Mouse (Mus musculus): ENCODE data around the gene Snapin. TPM values are rescaled to one million over a fixed set of nuclear protein-coding genes. Genes with fewer than 3 reads are reported as not detected.

Snapin gene
- 10 to 100 TPM; 44.6 to 50.7 TPM for total RNA-seq (2021)
- long read RNA-seq, experiment 1, transcript Snapin-202 (2 exons, 1,843 nt) = minor isoform, 6 of 82 reads
- long read RNA-seq, experiment 1, transcript Snapin-201 (3 exons, 958 nt) = minor isoform, 9 of 82 reads
- long read RNA-seq, experiment 1, transcript Snapin-204 (4 exons, 1,575 nt) = minor isoform, 5 of 82 reads
- long read RNA-seq, experiment 1, transcript Snapin-203 (4 exons, 1,928 nt) = major isoform, 58 of 82 reads
- long read RNA-seq, experiment 1, partial matches to known transcripts = 0 of 82 reads
- long read RNA-seq, experiment 1, other reads (novel, unspliced or antisense) = 2 of 82 reads
- long read RNA-seq, experiment 2, transcript Snapin-201 (3 exons, 958 nt) = minor isoform, 15 of 97 reads
- long read RNA-seq, experiment 2, transcript Snapin-203 (4 exons, 1,928 nt) = major isoform, 62 of 97 reads
- long read RNA-seq, experiment 2, transcript Snapin-202 (2 exons, 1,843 nt) = minor isoform, 7 of 97 reads
- long read RNA-seq, experiment 2, partial matches to known transcripts = 0 of 97 reads
- long read RNA-seq, experiment 2, other reads (novel, unspliced or antisense) = 7 of 97 reads

DNA sequence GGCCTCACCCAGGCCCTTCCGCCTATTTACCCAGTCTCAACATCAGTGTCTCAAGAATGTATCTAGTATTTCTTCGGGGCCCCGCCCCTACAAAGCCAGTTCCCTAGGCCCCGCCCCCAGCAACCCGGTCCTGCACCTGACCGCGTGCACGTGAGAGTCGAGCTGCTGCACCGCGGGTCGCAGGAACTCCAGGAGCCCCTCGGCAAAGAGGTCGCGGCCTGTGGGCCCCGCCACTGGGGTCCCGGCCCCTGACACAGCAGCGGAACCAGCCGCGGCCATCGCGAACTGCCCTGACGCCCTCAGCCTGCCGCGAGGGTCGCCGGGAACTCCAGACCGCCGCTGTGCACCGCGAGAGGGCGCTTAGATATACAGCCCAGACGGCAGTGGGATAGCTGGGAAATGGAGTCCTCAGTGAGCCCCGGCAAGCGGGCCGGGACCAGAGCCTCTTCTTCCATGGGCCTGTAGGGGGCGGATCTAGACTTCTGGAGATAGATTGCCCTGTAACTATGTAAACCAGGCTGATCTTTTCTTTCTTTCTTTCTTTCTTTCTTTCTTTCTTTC lies at the start of gene Snapin:
Gene Snapin, minus strand, starts transcription at position 338 of the 561 bp plus-strand sequence.
- peak; percentile 96 for DNase-seq (ENCODE audit: low spot score in 2 of 2)
- intact Hi-C loops (cut with DNase I) = loop anchor here (1.0 to 2.0 kb wide), 3 partner anchors 124 to 218 kb away; no protein-coding TSS in a partner anchor

DNA sequence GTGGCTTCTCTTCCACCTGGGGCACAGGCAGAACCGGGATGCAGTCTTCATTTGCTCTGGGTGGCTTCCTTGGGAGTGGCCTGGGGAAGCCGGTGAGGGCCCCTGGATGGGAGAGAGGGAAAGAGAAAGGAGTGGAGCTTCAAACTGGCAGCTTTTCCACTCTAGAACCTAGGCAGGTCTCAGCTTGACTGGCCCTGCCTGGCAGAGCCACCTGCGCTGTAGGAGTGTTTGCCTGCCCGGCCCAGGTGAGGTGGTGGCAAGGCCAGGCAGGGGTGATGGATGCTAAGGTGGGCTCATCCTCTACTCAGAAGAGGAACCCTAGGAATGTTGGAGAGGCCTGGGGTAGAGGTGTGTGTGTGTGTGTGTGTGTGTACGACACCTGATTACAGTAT lies 47.1 kb upstream of the Snapin start:
- intact Hi-C loops (cut with DNase I) = no loop called here
- DNase-seq (ENCODE audit: low spot score in 2 of 2) = no peak

DNA sequence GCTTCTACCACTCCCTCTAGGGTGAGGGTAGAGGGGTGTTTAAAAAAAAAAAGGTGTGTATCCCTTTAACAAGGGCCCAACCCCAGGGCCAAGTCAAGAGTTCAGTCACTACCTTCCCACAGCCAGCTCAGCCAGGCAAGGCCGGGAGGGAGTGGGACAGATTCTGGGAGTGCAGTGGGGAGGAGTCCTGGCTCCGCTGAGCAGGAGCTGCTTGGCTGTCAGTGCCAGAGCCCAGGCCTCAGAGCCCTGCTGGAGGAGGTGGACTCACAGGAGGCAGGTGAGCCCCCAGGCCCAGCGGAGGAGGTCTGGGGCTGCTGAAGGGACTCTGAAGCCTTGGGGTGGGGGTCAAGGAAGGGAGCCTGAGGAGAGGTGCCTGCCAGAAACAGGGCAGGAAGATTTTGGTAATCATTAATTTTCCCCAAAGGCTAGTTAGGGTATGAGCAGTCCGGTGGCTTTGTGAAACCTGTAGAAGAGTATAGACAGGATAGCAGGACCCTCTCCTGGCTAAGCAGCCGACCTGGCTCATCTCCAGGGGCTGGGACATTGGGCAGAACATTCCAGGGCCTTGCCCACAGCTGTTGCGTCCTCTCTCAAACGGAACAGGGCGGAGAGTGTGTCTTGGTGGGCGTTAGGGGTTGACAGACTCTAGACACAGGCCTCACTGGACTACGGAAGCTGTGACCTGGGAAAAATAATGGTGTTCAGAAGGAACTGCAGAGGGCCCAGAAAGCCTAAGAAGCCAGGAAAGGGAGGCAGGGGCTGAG lies 46.5 kb upstream of the Snapin start, which contains the start of gene S100a16:
Gene S100a16, plus strand, starts transcription at position 114 of the 764 bp plus-strand sequence.
- DNase-seq (ENCODE audit: low spot score in 2 of 2) = peak in 1 of 2 experiments; percentile 38
- intact Hi-C loops (cut with DNase I) = no loop called here

DNA sequence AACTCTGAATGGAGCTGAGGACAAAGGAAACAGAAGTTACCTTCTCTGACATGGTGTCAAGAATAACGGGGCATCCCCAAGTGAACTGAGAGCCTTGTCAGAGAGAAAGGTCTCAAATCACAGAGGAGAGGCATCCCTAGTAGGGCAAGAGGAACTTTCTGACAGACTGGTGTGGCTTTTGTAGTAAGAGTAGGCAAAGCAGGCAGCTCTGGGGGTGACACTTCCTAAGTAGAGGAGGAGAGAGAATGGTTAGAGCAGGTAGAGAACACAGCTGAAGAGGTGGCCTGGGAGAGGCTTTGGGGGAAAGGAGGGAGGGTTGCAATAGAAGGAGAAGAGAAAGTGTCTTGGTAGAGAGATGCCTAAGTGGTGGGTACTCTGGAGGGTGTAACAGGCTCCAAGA lies 44.6 kb upstream of the Snapin start:
- intact Hi-C loops (cut with DNase I) = no loop called here
- no peak for DNase-seq (ENCODE audit: low spot score in 2 of 2)

DNA sequence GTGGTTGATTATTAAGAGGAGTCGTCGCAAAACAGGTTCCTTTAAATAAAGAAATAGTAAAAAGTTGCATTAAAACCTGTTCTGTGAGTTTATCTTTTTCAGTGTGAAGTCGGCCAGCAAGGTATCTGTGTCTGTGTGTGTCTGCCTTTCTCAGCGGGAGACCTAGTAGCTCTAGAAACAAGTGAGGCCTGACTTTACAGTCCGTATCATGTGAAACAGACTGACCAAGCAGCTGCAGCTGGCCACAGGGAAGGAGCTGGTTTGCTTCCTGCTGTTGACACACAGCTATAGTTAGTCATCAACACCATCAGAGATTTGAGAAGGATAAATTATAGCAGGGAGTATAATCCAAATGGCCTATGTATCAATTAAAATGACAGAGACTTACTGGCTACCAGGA lies 40.9 kb upstream of the Snapin start:
- intact Hi-C loops (cut with DNase I) = no loop called here

DNA sequence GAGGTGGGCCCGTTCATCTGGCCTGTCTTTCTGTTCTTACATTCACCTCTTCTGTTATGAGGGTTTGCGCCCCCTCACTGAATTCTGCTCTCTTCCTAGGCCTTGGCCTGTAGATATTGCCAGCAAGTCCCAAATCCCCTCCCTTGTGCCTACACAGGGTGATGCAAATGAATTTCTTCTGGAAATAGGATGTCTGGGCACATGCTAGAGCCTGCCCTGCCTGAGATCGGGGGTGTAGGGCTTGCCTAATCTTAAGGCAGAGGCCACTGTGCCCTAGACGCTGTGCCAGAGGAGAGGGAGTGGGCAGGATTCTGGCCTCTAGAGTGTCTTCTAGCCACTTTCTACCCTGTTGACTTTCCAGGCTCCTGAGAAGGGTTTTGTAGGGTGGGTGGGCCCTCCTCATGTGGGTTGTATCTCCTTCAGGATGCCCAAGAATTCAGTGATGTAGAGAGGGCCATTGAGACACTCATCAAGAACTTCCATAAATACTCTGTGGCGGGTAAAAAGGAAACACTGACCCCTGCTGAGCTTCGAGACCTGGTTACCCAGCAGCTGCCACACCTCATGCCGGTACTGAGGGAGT lies 36.5 kb upstream of the Snapin start:
- DNase-seq (ENCODE audit: low spot score in 2 of 2) = no peak
- intact Hi-C loops (cut with DNase I) = loop anchor here (5.0 kb wide), 2 partner anchors 55 to 90 kb away; no protein-coding TSS in a partner anchor

More for the DNA sequence above, 40.9 kb upstream of the Snapin start:
- no peak for DNase-seq (ENCODE audit: low spot score in 2 of 2)

DNA sequence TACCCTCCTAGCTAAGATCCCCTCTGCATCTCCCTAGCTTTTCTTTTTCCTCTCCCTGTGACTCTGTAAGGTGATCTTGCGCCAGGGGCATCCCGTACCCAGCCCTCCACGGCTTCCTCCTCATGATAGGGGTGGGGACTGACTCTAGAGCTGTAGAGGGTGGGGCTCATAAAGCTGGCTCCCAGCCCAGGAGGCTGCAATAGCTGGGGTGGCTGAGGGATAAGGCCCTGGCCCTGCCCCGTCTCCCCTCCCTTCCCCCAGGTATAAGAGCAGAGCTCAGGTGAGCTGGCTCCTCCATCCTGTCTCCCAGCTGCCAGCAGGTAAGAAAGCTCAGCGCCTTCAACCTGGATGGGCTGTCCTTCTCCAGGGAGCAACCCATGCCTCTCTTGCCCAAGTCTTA lies 35.7 kb upstream of the Snapin start, which contains the start of gene S100a14:
Gene S100a14, plus strand, starts transcription at position 277 of the 400 bp plus-strand sequence.
- intact Hi-C loops (cut with DNase I) = loop anchor here (5.0 kb wide), 2 partner anchors 56 to 91 kb away; no protein-coding TSS in a partner anchor
- no peak for DNase-seq (ENCODE audit: low spot score in 2 of 2)

DNA sequence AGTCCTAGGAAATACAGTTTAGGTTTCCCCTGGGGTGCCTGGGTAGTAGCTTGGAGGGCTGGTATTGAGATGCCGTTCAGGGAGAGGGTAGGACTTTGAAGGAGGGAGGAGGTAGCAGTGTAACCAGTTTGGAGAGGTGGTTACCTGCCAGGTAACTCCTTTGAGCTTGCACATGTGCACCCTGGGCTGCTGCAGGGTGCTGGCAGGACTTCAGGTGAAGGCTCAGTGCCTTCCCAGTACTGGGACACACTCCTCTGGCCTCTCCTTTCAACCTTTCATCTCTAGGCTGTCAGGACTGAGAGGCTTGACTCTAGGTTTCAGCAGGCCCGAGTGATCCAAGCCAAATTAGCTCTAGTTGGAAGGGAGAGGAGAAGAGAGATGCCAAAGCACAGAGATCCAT lies 35.2 kb upstream of the Snapin start:
- DNase-seq (ENCODE audit: low spot score in 2 of 2) = no peak
- intact Hi-C loops (cut with DNase I) = loop anchor here (5.0 kb wide), 2 partner anchors 56 to 91 kb away; no protein-coding TSS in a partner anchor

DNA sequence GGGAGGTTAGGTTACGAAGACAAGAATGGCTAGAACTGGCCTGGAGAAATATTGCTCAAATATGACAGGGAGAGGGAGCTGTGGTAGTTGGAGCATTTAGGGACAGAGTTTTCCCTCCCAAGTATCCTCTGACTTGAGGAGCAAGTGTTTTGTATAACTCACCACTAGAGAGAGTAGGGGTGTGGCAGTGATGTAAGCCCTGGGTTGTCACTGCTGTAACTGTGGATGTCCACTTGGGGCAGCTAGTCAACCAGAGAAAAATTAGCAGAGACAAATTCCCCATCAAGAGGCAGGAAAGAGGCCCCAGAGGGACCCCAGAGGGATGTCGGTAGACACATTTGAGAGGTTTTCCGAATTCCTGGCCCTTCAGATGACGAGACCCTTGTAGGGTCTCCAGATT lies 34.6 kb upstream of the Snapin start:
- DNase-seq (ENCODE audit: low spot score in 2 of 2) = peak; percentile 54 to 84
- intact Hi-C loops (cut with DNase I) = loop anchor here (5.0 kb wide), 2 partner anchors 57 to 92 kb away; no protein-coding TSS in a partner anchor

DNA sequence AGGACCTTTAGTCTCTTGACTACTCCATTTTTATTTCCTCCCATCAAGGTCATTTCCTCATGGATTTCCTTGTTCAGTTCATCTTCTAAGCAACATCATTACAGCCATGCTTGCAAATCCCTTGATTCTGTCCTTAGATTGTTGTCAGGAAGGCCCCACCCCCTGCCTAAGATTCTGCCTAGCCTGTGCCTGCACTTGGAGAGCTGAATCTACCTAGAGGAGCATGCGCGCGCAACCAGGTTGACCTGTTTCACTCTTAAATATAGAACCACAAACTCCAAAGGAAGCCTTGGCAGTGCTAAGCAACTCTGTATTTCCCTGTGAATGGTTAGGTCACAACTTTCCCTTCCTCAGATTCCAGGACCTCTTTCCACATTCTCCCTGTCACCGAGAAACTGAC lies 26.9 kb upstream of the Snapin start:
- intact Hi-C loops (cut with DNase I) = no loop called here
- DNase-seq (ENCODE audit: low spot score in 2 of 2) = no peak

DNA sequence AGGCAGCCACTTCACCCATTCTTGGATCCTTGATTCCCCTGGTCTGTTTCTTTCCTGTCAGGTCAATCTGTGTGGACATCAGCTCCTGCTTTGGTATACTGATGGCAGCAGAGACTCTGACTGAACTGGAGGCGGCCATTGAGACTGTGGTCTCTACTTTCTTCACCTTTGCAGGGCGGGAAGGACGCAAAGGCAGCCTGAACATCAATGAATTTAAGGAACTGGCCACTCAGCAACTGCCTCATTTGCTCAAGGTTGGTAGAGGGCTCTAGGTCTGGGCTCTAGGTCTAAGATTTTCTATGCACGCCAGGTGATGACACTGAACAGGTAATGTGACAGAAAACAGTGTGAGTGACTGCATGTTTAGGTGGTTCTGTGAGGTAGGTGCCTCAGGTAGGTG lies 25.0 kb upstream of the Snapin start:
- intact Hi-C loops (cut with DNase I) = no loop called here
- no peak for DNase-seq (ENCODE audit: low spot score in 2 of 2)

DNA sequence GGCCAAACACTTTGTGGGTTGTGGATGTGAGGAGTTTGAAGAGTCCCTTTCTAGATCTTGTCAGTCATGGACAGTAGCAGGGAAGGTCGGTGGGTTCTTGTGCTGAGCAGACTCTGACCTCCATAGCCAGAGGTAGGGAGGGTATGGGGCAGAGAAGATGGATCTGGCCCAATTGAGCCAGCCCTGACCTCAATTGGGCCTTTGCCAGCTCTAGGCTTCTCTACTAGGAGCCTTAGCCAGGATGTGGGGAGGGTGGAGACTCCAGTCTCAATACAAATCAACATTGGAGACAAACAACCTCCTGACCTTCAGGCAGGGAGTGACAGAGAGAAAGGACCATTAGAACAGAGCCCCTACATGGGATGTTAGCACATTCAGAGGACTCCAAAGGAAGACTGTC lies 24.4 kb upstream of the Snapin start:
- DNase-seq (ENCODE audit: low spot score in 2 of 2) = no peak
- intact Hi-C loops (cut with DNase I) = no loop called here

DNA sequence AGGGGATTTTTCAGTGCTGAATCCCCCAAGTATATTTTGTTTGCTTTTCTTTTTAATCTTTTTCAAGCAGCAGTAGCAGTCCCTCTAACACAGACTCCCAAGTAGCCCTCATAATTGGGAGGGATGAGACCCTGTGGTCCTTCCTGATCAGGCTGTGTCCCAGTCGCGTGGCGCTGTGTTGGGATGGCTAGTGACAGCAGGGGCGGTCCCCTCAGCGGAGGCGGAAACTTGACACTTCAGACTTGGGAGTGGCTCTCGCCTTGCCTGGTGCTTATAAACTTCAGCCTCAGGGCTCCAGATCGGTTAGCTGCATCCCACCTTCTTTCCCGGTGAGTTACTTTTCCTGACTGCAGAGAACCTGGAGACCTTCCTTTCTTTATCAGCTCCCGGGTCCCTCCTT lies 23.9 kb upstream of the Snapin start:
- peak in 1 of 2 experiments; percentile 41 for DNase-seq (ENCODE audit: low spot score in 2 of 2)
- intact Hi-C loops (cut with DNase I) = no loop called here

DNA sequence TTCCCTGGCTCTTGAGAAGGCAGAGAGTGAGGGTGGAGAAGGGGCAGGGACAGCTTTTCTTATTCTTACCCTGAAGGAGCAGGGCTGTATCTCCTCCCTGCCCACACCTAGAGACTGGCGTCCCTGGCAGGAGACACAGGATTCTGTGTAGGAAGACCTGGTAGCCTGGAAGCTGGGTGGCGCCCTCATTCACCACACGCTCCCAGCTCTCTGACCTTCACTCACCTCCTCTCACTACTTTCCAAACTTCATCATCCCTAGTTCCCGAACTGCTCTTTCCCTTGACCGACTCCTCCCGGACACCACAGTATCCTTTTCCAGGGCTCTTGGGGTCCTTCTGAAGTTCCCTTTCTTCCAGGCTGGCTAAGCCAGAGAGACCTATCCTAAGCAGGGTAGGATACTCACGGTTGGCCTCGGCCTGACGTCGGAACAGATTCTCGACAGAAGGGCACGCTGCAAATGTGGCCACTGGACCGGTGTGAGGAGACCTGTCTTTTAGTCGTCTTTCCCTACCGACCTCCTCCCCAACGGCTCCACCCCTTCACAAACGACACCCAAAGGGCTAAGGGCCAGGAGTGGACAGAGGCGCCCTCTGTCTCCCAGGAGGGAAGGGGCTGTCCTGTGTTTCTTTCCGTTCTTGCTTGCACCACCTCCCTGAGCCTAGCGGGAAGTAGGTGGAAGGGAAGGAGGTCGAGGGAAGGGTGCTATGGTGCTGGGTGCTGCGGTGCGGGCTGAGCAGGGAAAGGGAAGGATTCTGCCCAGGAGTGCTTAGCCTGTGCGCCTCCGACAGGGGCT lies 23.2 kb upstream of the Snapin start, which contains the start of the genes S100a1 and S100a13:
Gene S100a1, minus strand, starts transcription at position 597 of the 795 bp plus-strand sequence.
Gene S100a13, plus strand, starts transcription at position 640 of the 795 bp plus-strand sequence.
- DNase-seq (ENCODE audit: low spot score in 2 of 2) = peak in 1 of 2 experiments; percentile 37
- intact Hi-C loops (cut with DNase I) = no loop called here

DNA sequence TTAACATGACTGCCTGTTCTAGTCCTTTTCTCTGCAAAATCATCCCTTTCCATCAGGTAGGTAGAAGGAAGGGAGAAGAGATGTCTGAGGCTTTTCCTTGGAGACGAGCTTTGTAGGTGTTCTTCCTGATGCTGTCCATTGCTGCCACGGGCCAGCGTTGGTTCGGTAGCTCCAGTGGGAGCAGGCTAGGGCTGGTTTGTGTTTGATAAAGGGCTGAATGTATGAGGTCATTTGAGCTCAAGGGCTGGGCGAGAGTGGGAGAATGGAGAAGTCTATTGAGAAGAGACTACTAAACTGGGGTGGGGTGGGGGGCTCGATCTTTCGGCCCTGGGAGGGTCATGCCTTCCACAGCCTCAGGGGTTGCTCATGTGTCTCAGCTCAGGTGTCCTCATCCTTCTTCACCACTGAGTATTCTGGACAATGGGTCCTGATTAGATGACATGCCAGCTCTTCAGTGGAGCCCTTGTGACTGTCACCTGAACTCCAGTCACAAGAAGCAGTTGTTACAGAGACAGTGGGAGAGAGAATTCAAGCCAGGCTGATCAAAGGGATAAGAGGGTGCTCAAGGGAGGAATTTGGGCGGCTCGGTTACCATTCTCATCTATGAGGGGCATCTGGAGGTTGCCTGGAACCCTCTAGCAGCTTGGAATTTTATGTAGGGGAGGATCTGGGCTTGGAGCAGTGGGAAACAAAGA lies 22.3 kb upstream of the Snapin start:
- no peak for DNase-seq (ENCODE audit: low spot score in 2 of 2)
- intact Hi-C loops (cut with DNase I) = no loop called here

DNA sequence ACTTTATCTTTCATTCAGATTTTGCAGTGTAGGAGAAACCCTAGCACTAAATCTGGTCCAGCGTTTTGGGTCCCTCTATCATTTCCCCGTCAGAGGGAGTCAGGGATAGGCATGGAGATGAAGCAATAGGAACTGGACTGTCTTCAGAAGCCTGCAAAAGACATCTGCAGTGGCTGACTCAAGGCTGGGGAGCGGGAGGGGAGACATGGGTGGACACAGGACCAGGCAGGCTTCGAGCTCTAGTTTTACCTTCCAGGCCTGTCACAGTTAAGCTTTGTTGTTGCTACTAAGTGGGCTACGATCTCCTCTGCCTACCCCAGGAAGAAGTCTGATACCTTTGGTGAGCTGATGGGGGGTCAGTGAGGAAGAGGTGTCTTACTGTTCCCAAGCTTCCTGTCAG lies 21.4 kb upstream of the Snapin start:
- intact Hi-C loops (cut with DNase I) = no loop called here
- DNase-seq (ENCODE audit: low spot score in 2 of 2) = no peak

DNA sequence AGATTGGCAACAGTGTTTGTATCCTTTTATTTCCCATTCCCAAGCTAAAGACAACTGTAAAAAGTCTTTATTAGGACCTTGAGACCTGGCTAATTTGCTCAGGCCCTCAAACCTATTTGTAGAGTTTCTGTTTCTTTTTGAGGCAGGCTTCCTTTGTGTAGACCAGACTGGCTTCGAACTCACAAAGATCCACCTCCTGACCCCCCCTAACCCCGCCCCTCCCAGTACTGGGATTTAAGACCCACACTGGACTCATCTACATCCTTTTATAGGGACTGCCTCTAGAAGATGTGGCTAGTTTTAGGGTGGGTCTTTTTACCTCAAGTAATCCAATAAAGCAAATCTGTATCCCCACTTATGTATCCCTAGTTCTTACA lies 18.9 kb upstream of the Snapin start:
- DNase-seq (ENCODE audit: low spot score in 2 of 2) = no peak
- intact Hi-C loops (cut with DNase I) = loop anchor here (5.0 kb wide), 1 partner anchor 143 kb away; the partner anchor contains the start of gene S100a7a
